Mouse (Mus musculus): ENCODE data around the gene Cog1. TPM values are rescaled to one million over a fixed set of nuclear protein-coding genes. Genes with fewer than 3 reads are reported as not detected.

Gene Cog1
- total RNA-seq, 2 experiments from 2014 or later: 38.0 to 38.2 TPM

Other genes starting within 250 kb of the Cog1 start
- gene Sstr2, start 29.8 kb upstream of the Cog1 start, total RNA-seq (2021): 10 to 100 TPM; 33.8 to 38.1 TPM
- 10 to 100 TPM; 19.9 to 21.8 TPM for gene Slc39a11, start 910 bp downstream of the Cog1 start, total RNA-seq (2021)
- 10 to 100 TPM; 24.2 to 25.0 TPM for gene Fam104a, start 35.0 kb downstream of the Cog1 start, total RNA-seq (2021)
- 10 to 100 TPM; 11.8 to 12.1 TPM for gene D11Wsu47e, start 35.2 kb downstream of the Cog1 start, total RNA-seq (2021)
- not detected for gene Cpsf4l, start 60.8 kb downstream of the Cog1 start, total RNA-seq (2021)
- gene Cdc42ep4, start 102.7 kb downstream of the Cog1 start, total RNA-seq (2021): 10 to 100 TPM; 28.1 to 33.8 TPM

Measured in left cerebral cortex, postnatal 10 days (tissue).